Mouse (Mus musculus): ENCODE measurements around the gene Phf21a. TPM values are rescaled to one million over a fixed set of nuclear protein-coding genes. Genes with fewer than 3 reads are reported as not detected.

Phf21a gene
- total RNA-seq, 4 experiments from 2014 or later: 141 to 159 (median 147) TPM

DNA sequence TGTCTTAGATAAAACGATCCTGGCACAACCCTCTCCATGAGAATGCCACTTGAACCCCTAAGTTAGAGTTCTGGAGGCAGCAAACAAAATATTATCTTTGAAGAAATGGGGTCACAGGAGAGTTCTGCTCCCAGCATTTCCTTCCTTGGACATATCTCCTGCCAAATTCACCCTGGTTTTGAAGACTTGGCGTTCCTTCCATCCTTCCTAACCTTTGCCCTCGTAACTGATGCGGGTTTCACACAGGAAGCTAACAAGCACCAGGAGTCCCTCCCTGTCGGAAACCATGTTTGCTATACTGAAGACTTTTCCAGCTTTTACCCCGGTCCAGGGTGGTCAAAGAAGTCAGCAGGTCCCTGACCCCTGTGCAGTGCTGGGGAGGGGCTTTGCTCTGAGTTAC lies 261.3 kb downstream of the Phf21a start:
- no peak for DNase-seq (ENCODE audit: low spot score in 2 of 2)

DNA sequence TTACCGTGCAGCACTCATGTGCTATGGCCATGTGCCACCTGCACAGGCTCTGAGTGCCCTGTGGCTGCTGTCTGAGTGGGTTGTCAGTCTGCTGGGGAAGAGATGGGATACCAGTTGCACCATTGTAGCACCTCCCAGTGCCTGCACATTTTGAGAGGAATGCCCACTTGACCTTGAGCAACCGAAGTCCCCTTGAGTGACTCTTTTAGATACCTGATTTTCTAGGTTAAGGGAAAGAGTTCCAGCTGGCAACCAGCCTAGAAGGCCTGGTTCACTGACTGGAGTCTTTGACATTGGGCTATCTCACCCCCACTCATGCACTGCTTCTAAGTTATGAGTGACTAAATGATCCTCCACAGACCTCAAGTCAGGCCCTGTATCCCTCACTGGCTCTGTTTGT lies 266.4 kb downstream of the Phf21a start:
- DNase-seq (ENCODE audit: low spot score in 2 of 2): no peak

DNA sequence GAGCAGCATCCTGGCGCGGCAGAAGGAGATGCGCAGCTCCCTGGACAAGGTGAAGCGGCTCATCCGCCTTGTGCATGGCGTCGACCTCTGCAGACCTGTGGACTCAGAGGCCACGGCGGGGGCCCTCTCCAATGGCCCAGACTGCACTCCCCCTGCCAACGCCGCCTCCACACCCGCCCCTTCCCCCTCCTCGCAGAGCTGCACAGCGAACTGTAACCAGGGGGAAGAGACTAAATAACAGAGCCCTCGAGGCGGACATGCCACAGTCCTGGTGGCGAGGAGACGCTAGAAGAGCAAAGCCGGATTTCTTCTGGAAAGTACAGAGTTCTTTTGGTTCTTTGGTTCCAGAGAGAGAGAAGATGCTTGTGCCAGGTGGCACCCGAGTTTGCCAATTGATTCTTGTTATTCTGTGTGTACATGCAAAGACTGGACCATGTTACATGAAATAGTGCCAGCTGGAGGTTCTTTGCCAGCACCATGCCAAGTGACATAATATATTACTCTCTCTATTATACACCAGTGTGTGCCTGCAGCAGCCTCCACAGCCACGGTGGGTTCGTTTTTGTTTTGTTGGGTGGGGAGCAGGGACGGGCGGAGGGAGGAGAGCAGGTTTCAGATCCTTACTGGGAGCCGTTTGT lies 267.4 kb downstream of the Phf21a start:
- no peak for DNase-seq (ENCODE audit: low spot score in 2 of 2)

DNA sequence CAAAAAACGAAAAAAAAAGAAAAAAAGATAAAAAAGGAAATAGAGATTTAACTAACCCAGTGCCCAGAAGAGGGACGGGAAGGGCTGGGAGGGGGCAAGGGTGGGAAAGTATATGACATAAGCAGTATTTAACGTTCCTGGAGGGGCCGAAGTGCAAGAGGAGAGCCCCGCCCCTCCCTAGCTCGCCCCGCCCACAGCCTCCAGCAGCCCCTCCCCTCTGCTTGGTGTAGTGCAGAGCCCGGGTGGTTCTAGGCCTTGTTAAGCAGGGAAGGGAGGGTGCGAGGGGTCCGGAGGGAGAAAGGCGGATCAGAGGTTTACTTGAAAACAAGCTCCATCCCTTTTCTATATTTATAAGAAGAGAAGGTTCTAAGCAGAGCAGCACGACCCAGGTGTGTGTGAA lies 268.0 kb downstream of the Phf21a start:
- DNase-seq (ENCODE audit: low spot score in 2 of 2): no peak

DNA sequence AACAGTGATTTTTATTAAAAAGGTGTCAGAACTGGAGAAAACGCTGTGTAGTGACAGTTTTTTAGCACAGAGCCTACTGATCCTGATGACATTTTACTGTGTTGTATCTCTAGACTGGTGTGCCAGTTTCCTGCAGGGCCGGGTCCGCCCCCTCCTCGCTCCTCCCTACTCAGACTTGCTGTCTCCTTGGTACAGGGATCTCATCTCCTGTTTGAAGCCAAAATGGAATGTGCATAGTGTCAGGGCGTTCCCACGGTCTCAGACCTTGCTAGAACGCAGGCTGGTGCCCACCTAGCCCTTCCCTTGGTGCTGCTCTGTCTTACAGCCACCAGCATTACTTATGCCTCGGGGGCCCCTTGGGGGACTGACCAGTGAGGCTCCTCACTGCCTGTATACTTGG lies 268.9 kb downstream of the Phf21a start:
- no peak for DNase-seq (ENCODE audit: low spot score in 2 of 2)

DNA sequence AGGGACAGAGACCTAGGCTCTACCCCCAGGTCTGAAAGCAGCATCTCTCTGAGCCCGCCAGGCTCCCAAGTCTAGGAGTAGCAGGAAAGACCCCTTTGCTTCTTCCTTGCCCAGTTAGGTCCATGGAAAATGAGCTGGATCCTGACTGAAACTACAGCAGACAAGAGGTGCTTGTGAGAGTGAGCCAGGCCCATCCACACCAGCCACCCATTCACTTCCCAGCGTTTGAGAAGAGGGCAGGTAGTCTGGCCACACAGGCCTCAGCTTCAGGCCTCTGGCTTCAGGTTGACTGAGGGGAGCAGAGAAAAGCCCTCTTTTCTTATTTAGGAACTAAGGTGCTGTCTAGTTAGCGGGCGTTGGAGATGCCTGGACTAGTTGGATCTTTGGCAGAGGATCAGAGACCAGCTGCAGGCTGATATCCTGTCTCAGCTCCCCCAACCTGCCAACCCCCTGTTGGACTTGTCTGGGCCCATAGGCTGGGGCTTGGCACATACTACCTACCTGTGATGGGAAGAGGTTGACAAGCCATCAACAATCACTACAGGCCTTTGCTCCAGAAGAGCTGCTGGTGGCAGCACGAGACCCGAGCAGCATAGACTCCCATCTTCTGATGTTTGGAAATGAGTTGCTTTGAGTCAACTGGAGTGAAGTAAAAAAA lies 269.8 kb downstream of the Phf21a start:
- DNase-seq (ENCODE audit: low spot score in 2 of 2): no peak

DNA sequence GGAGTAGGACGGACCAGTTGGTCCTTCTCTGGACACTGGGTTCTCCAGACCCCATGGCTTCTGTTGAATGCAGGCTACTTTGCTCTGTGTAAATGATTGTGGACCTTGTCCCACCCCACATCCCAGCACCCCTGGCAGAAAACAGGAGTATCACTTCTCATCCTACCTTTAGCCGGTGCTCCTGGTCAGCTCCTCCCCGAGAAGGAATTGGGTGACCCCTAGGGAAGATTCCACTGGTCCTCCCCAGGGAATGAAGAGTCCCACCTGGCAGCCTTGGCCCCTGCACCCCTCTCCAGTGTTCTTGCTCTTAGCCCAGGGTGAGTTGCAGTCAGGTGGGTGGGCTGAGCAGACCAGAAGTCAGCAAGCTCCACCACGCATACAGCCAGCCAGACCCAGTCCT lies 271.2 kb downstream of the Phf21a start:
- DNase-seq (ENCODE audit: low spot score in 2 of 2): no peak

DNA sequence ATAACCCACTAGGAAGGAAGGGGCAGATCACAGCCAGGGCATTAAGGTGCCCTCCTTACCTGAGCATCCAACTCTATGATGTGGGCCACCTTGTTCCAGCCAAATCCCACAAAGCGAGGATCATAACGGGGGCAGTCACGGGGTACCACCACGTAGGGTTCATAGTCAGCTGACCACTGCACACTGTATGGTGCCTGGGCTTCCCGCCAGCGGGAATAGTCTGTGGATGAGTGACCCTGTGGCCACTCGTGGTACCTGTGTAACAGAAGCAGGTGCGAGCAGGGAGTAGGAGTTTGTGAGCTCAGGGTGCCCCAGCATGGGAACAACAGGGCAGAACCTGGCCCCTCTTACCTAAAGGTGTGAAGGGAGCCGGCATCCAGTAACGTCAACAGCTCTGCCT lies 272.7 kb downstream of the Phf21a start:
- no peak for DNase-seq (ENCODE audit: low spot score in 2 of 2)

DNA sequence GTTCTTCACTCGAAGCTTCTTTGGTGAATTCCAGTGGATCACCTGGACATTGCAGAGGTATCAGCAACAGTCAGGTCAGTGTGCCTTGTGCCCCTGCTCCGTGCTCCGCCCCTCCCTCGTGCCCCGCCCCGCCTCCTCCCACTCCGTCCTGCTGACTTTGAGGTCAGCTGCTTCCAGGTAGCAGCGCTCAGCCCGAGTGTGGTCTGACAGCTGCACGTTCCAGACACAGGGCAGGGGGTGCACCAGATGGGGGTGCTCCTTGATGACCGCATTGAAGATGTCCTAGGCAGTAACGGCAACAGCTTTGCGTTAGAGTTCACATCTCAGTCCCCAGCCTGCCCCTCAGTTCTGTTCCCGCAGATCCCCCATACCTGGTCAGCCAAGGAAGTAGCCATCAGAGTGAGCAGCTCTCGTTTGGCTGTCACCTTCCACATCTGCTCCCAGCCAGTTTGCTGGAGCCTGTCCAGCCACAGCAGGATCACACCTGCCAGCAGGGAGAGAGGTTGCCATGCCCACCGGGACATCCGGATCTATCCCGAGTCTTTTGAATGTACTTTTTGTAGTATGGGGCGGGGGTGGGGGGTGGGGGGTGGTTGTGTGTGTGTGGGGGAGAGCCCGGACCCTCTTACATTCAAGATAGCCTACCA lies 274.6 kb downstream of the Phf21a start:
- no peak for DNase-seq (ENCODE audit: low spot score in 2 of 2)

DNA sequence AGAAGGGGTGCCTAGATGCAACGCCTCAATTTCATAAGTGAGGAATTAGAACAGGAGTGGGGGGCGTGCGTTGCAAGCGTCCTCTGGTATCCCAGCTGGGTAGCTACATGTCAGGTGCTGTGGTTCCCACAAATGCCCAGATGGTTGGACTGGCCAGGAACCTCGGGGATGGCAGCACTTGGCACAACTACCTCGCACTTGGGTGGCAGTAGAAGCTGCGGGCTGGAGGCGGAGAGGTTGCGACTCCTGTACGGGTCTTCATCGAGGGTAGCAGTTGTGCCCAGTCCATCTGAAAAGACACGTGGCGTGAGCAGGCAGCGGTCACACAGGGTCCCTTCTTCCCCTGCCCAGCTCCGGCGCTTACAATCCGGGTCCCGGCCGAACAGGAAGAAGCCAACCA lies 277.5 kb downstream of the Phf21a start:
- no peak for DNase-seq (ENCODE audit: low spot score in 2 of 2)

DNA sequence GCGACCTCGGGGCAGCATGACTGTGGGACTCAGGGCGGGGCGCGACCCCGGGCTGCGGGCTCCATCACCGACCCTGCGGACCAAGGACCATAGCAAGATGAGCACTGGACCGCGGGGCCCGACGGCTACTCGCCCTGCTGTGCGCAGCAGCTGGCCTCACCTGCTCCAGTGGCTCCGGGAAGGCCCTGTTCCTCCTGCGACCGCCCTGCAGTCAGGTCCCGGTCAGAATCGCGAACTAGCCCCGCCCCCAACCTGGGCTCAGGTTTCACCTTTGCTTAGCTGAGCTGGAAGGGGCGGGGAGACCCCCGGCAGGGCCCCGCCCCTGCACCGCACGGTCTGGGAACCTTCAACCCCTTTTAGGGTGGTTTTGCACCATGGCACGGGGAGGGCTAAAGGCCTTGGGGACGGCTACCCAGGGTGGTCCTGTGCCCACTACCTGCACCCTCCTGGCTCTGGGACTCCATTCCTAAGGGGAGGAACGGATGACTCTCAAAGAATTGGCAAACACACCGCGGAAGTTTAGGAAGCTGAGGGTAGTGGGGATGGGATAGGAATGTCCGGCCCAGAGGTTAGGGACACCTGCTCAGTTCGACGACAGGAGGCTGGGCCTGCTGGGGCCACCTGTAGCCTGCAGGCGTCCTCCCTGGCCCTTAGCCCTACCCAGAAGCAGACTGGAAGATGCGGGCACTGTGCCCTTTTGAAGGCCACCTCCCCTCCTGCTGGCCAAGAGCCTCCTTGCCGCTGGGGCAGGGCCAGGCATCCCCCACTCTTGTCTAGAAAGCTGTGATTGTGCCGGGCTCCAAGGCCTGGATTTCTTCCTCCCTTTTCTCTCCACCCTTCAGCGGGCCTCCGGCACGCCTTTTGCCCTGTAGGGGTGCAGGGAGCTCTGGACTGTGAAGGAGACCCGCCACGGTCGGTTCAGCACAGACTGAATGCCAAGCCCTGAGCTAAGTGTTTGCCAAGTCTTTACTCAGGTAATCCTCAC lies 278.2 kb downstream of the Phf21a start:
- no peak for DNase-seq (ENCODE audit: low spot score in 2 of 2)

DNA sequence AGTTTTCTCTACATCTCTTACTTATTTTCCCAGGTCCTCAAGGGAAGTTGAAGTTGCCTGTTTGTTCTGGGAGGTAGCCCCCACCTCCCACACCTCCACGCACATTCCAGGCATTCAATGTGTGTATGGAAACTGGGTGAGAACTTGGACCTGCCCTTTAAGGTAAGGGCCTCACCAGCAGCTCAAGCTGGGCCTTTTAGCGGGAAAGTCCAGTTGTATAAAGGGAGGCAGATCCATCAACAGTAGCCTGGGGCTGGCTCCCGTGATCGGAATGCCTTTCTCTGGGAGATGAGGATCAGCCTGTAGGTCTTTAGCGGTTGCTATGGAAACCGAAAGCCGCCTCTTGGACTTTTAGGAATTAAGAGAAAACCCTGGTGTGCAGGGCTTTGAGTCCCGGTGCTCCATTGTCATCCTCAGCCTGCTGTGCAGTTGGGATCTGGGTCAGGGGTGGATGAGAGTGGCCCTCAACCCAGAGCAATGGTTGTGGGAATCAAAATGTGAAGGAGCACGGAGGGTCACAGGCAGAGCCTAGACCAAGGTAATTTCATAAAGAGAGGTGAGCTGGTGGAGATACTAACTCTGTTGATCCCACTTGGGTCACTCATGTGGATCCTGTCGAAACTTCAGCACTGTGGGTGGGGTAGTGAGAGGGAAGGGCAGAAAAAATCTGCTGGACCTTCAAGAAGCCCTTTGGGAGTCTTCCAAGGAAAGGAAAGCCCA lies 279.2 kb downstream of the Phf21a start:
- no peak for DNase-seq (ENCODE audit: low spot score in 2 of 2)

DNA sequence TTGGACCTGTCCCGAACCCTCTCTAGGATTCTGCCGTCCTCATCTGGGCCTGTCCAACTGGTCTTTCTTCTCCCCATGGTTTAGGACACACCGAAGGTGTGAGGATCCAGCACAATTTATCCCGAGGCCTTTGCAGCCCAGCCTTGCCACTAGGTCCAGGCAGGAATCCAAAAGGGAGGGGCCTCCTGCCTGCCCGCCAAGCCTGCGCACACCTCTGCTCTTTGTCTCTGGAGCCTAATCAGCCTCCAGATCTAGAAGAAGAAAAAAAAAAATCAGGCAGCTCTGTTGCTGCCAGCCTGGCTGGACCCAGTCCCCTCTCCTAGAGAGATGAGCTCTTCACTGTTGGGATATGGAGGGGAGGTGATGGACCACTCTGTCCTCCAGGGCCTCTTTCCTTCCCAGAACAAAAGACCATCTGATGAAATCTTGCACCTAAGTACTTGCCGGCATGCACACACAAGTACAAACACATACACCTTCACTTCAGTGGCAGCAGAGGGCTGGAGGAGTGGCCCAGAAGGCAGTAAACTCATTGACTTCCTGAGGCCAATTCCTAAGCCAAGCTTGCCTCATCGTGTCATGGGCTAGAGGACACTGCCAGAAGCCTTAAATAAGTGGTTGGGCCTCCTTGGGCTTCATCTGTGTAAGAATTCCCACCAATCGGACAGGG lies 280.0 kb downstream of the Phf21a start:
- no peak for DNase-seq (ENCODE audit: low spot score in 2 of 2)

DNA sequence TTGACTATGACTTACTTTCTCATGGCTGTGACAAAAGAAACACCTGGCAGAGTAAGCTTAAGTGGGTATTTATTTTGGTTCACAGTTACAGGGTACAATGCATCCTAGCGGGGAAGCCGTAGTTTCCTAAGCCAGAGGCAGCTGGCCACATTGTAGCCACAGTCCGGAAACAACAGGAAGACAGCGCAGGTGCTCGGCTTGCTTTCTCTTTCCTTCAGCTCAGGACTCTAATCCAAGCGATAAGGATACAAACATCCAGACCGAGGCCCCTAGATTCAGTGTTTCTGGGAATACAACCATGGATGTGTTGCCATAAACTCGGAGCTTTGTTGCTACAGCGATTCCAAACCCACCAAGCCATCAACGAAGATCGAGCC lies 280.5 kb downstream of the Phf21a start:
- no peak for DNase-seq (ENCODE audit: low spot score in 2 of 2)

DNA sequence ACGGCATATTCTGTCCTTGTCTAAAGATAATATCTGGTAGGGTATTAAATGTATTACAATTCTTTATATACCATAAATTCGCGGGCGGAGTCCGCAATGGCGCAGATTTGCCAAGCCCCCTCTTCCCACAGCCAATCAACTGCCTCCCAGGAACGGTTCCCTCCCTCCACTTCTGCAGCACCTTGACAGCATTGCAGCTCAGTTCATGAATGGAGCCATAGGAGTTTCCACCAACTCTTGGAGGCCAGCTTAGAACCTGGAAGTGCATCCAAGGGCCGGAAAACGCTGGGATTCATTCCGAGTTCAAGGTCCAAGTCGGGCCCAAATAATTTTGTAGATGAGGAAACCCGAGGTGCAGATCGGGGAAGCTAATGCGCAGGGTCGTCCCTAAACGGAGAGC lies 281.6 kb downstream of the Phf21a start, which contains the start of the genes Pex16 and Large2:
Pex16 (plus strand) TSS at position 163 of the 400 bp plus-strand sequence.
Large2 (minus strand) TSS at position 356 of the 400 bp plus-strand sequence.
- DNase-seq (ENCODE audit: low spot score in 2 of 2): no peak

DNA sequence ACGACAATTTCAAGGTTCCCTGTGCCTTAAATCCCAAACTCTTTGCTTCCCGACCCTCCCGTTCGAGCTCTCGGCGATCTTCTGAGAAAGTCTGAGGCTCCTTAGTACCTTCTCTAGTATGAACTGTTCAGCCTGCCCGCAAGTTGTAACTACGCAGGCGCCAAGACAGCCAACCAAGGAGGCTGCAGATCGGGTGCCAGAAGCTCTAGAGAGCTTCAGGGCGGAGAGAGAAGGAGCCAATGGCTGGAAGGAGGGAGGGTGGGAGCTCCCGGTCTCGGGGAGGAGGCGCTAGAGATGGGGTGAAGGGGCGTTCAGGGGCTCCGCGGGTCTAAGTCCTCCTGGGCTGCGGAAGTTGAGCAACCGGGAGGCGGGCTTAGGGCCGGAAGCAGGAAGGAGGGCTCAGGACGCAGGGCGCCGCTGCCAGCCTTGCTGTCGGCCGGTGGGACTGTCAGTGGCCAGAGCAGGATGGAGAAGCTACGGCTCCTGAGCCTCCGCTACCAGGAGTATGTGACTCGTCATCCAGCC lies 282.2 kb downstream of the Phf21a start:
- DNase-seq (ENCODE audit: low spot score in 2 of 2): peak; percentile 82 to 98

DNA sequence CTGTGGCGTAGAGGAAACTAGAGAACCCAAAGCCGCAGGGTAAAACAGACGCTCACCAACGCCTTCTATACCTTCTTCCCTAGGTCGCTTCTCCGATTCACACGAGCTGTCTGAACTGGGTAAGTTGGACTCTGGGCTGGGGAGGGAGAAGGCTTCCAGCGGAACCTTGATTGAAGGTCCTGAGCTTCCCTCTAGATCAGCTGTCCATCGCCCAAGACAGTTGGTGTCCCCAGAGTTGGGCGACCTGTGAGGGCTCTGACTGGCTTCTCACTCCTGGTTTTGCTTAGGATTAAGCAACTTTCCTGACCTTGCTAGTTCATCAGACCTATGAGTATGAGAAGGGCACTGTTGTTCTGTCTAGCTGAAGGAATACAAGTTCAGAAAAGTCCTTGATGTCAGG lies 282.9 kb downstream of the Phf21a start:
- no peak for DNase-seq (ENCODE audit: low spot score in 2 of 2)

DNA sequence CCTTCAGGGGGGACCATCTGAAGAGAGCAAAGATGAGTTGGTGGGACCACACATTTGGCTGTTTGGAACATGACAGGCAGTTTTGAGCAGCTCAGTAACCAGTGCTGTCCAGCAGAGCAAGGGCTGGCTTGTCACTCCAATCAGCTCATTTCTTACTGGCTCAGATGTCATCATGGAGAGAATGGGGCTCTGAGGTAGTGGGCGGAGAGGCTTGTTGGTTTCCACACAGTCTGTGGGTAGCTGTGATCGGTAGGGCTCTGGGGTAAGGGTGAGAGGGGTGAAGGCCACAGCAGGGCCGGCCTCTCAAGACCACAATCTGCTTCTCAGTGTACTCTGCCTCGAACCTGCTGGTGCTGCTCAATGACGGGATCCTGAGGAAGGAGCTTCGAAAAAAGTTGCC lies 283.4 kb downstream of the Phf21a start:
- DNase-seq (ENCODE audit: low spot score in 2 of 2): no peak

DNA sequence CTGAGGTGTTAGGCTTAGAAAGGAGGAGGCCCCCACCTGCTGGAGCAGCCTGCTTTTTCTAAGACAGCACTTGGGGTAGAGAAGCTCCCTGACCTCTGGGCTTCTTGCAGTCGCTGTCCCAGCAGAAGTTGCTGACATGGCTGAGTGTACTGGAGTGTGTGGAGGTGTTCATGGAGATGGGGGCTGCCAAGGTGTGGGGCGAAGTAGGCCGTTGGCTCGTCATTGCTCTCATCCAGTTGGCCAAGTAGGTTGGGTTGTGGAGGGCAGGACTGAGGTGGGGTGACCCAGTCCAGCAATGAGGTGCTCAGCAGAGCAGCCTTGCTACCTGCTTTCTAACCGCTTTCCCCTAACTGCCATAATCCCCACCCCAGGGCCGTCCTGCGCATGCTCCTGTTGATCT lies 284.4 kb downstream of the Phf21a start:
- no peak for DNase-seq (ENCODE audit: low spot score in 2 of 2)

Data from left cerebral cortex, adult 8-10 months (tissue).